Mouse (Mus musculus) lung, postnatal 25 days (tissue): ENCODE results near the gene Tm9sf3.
"Not testable (repeated sequence)": the region's sequence is repeated elsewhere in the genome, so short reads cannot be mapped to it uniquely, and the experiment has no call there.

Experiments
- DNase-seq: peaks from one replicate; pipeline ENCODE4 v3.0.0; 2022; ENCODE audit warnings: low spot score

Gene Tm9sf3

GRCm38 (mm10) chr19:41263630-41264295, at the start of gene Tm9sf3:
Gene Tm9sf3 (minus strand): TSS chr19:41263997.
- peak; percentile 86 for DNase-seq

GRCm38 (mm10) chr19:41312587-41312986, 48.8 kb upstream of the Tm9sf3 start:
- DNase-seq = not testable (repeated sequence)

- DNase-seq = no peak
Measured at GRCm38 (mm10) chr19:41312027-41312426, 48.2 kb upstream of the Tm9sf3 start.

GRCm38 (mm10) chr19:41310971-41311703, 47.3 kb upstream of the Tm9sf3 start:
- DNase-seq = peak; percentile 41

- no peak for DNase-seq
Measured at GRCm38 (mm10) chr19:41303933-41304332, 40.1 kb upstream of the Tm9sf3 start.

- DNase-seq = no peak
Measured at GRCm38 (mm10) chr19:41303433-41303832, 39.6 kb upstream of the Tm9sf3 start.

GRCm38 (mm10) chr19:41301856-41302255, 38.1 kb upstream of the Tm9sf3 start:
- DNase-seq = no peak

GRCm38 (mm10) chr19:41299446-41299845, 35.6 kb upstream of the Tm9sf3 start:
- no peak for DNase-seq

- no peak for DNase-seq
Measured at GRCm38 (mm10) chr19:41290952-41291619, 27.3 kb upstream of the Tm9sf3 start.

GRCm38 (mm10) chr19:41288568-41288967, 24.8 kb upstream of the Tm9sf3 start:
- no peak for DNase-seq

- no peak for DNase-seq
Measured at GRCm38 (mm10) chr19:41287224-41287623, 23.4 kb upstream of the Tm9sf3 start.

- DNase-seq = no peak
Measured at GRCm38 (mm10) chr19:41284515-41284914, 20.7 kb upstream of the Tm9sf3 start.

- DNase-seq = no peak
Measured at GRCm38 (mm10) chr19:41282718-41283117, 18.9 kb upstream of the Tm9sf3 start.

GRCm38 (mm10) chr19:41282216-41282615, 18.4 kb upstream of the Tm9sf3 start:
- DNase-seq = no peak

- no peak for DNase-seq
Measured at GRCm38 (mm10) chr19:41279724-41280244, 16.0 kb upstream of the Tm9sf3 start.

GRCm38 (mm10) chr19:41278606-41279005, 14.8 kb upstream of the Tm9sf3 start:
- DNase-seq = no peak

GRCm38 (mm10) chr19:41275588-41275987, 11.8 kb upstream of the Tm9sf3 start:
- no peak for DNase-seq

GRCm38 (mm10) chr19:41270906-41271305, 7.1 kb upstream of the Tm9sf3 start:
- no peak for DNase-seq

GRCm38 (mm10) chr19:41270151-41270727, 6.4 kb upstream of the Tm9sf3 start:
- peak; percentile 18 for DNase-seq

GRCm38 (mm10) chr19:41266251-41266901, 2.6 kb upstream of the Tm9sf3 start:
- DNase-seq = no peak

GRCm38 (mm10) chr19:41264331-41264799, 568 bp upstream of the Tm9sf3 start:
- DNase-seq = peak; percentile 2
